Mouse (Mus musculus) testis, postnatal 14 days (tissue): ENCODE data around the gene Ttll3.

Source experiments
- DNase-seq: peaks from one replicate; pipeline ENCODE4 v3.0.0; 2021; ENCODE audit warnings: low spot score

Gene Ttll3

DNA sequence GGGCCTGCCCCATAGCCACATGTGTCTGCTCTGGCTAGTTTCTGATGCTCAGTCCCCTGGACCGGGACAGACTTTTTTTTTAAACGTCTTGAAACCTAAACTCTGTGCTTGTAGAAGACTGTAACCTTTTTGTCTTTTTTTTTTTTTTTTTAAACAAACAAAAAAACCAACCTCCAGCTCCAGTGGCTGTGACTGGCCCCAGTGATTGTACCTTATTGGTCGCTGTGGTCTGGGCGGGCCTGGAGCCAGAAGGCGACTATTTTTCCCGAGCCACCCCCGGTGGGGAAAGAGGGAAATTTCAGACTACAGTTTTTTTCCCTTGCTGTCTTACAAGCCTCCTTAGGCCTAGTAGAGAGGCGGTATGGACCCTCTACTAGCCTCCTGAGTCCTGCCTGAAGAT lies at the start of gene Ttll3:
TSS of gene Ttll3 (plus strand) at position 301 of the 400 bp plus-strand sequence.
- DNase-seq: no peak

DNA sequence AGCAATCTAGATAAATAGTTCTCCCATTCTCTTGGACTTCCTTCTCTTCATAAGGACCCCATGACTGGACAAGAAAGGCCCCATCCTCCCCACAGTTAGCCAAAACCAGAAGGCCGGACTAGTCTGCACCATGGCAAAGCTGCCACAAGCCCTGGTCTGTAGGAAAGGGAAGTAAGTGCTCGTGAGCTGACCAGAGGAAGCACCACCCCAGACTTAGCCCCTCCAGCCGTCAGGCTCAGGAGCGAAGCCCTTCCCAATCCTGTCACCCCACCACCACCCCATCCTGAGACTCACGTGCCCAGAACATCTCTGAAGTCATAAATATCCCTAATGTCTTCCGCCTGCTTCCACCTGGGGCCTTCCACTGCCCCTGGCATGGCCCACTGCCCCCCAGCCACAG lies 47.5 kb upstream of the Ttll3 start:
- DNase-seq: no peak

DNA sequence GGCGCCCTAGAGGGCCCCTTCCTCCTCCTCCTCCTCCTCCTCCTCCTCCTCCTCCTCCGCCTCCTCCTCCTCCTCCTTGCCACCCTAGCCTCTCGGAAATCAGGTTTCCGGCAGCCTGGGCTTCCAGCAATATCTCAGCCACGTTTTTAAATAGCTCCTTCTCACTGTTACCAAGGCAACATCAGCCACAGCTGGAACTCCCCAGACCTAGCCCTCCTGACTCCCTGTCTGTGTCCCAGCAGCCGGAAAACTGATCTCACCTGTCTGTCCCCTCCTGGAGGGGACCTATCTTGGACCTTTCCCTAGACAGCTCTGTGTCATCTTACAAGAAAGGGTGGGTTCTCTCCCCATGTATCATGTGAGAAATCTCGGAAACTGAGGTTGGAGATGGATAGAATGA lies 46.8 kb upstream of the Ttll3 start:
- DNase-seq: no peak

DNA sequence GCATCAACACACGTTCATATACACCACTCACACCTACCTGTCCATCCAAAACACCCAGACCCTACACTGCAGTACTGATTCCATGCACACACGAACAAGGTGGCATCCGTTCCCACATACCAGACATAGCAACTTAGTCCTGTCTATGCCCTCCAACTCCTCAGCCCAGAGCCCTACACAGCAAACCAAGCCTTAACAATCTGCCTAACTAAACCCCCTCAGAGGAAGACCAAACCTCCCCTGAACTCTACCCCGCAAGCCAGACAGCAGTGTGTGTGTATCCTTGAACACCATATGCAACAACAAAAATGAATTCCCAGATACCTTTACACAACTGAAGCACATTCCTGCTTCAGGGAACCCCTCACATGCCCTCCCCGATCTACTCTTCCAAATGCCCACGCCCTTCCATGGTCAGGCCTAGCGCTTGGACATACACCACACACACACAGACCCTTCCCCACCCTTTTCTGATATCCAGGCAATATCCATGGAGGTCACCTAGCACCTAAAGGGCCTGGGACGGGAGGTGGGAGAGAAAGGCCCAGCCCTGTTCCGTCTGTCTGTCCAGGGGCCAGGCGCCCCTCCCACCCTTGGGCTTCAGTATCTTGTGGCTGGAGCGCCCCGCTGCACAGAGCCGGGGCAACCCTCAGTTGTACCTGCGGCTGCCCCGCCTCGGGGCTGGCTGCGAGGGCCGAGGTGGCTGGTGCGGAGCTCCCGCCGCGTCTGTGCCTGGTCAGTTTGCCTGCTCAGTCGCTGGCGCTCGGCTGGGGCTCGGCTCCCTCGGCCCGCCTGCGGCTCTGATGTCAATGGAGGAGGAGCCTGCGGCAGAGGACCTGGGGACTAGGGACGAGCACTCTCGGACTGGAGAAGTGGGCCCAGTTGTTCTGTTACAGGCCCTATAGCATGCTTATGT lies 45.6 kb upstream of the Ttll3 start, which contains the start of gene Camk1:
TSS of gene Camk1 (minus strand) at position 808 of the 916 bp plus-strand sequence.
- peak; percentile 64 for DNase-seq

DNA sequence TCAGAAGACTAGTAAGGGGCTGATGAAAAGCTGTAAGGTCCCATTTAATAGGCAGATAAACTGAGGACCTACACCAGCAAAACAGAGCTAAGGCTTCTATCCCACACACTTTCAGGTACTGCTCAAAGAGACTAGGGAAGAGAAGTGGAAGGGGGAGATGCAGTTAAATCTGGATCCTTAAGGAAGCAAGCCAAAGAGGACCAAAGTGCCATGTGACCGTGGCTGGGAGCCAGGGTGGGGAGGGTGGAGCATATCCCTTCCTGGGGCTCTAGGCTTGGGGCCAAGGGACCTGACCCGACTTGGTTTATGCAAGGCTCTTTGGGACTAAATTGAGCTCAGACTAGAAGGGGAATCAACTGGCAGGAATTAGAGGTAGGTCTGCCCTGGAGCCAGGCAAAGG lies 44.7 kb upstream of the Ttll3 start:
- DNase-seq: peak; percentile 48

DNA sequence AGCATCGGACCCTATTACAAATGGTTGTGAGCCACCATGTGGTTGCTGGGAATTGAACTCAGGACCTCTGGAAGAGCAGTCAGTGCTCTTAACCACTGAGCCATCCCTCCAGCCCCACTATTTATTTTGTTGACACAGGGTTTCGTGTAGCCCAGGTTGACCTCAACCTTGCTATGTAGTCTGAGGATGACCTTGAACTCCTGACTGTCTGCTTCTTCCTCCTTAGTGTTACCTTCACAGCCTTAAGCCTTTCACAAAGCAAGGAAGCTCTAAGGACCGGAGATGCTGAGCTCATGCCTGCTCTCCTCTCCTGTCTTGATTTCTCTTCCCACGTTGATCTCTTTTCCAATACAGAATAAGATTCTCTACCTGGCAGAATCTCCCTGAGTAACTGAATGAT lies 42.2 kb upstream of the Ttll3 start:
- no peak for DNase-seq

DNA sequence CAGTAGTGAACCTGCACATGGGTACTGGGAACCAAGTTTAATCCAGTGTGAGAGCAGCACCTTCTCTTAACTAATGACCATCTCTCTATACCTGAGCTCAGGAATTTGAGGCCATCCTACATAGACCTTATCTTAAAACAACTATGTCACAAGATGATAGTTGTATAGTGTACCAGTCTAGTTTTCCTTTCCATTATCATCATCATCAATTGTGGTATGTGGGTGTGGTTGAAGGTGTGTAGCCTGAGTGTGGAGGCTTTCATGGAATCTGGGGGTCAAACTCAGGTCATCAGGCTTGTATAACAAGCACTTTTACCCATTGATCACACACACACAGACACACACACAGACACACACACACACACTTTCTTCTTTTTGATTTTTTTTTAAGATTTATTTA lies 38.5 kb upstream of the Ttll3 start:
- DNase-seq: no peak

DNA sequence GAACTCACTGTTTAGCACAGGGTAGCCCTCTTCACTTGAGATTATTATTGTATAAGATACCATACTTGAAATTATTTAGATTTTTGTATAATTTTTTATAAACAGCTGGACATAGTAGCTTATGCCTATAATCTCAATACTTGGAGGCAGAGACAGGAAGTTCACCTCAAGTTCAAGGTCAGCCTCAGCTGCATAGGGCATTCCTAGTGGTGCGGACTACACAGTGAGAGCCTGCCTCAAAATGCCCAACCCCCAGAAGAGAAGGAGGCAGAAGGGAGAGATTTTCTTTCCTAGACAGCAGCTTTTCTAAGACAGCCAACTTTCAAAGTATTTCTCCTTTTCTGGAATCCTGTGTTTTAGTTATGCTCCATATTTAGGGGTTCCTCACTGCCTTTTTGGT lies 37.9 kb upstream of the Ttll3 start:
- no peak for DNase-seq

DNA sequence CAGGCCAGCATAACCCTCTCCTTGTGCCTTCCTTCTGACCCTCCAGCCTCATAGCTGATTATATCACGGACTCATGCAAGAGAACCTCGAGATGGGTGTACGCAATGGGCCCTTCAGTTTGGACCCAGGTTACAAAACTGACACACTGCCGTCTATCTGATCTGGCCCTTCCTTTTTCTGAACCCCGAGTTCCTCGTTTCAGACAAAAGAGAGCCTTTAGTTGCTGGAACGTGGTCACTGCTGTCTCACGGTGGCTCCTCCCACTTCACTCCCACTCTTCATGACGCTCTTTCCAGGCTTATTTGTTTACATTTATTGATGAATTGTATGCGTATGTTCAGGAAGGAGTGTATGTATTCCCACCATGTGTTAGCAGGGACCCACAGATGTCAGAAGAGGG lies 37.4 kb upstream of the Ttll3 start:
- DNase-seq: no peak

DNA sequence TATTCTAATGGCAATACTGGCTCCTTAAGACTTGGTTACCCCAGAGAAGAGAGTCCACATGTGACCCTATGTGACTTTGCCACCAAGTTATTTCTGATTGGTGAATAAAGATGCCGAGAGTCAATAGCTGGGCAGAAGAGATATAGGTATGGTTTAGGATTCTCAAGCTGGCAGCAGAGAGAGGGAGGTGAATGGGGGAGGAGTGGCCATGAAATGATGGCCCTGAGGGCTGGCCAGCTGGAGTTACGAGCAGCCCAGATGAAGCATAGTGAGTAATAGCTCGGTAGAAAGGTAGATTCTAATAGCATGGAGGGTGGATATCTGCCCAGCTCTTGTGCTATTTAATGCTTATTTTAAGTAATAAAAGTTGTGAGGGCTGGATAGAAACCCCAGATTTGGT lies 36.2 kb upstream of the Ttll3 start:
- no peak for DNase-seq

DNA sequence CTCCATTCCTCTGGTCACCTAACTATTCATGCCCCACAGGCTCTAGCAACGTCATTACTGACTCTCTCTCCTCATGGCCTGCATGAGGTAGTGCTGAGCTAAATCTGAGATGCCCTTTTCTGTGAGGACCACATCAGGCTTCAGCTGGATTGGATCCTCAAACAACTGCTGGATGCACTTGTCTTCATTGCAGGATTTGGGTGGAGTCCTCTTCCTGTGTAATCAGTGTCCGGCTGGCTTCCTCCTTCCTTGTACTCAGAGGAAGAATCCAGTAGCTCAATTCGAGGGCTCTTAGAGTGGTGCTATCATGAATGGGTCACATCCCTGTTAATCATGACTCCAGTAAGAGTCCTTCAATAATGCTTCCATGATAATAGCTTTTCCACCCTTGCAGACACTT lies 35.4 kb upstream of the Ttll3 start:
- no peak for DNase-seq

DNA sequence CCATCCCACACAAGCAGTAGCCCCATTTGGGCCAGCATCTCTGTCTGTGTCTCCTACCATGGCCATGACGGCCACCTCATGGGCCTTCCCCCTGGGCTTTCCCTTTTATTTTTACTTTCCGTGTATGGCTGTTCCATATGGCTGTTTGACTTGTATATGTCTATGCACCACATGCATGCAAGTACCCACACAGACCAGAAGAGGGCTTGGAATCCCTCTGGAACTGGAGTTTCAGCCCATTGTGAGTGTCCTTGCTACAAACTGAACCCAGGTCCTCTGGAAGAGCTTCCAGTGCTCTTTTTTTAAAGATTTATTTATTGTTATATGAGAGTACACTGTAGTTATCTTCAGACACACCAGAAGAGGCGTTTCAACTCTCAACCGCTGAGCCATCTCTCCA lies 27.6 kb upstream of the Ttll3 start:
- DNase-seq: no peak

DNA sequence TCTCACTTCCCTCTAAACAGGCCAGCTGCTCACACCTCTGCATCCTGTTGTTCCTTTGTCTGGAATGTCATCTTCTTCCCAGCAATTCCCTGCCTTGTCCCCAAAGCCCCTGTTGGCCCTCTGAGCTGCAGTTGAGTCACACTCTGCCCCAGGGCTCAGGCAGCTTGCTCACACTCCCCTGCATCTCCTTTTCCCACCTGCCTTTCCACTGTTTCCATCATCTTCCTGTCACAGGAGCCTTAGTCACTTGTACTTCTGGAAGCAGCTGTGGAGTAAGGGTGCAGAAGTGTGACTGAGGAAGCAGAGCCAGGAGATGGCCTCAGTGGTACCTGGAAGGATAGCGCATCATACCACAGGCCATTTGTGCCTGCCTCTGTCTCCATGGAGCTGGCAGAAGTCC lies 26.8 kb upstream of the Ttll3 start:
- DNase-seq: no peak

DNA sequence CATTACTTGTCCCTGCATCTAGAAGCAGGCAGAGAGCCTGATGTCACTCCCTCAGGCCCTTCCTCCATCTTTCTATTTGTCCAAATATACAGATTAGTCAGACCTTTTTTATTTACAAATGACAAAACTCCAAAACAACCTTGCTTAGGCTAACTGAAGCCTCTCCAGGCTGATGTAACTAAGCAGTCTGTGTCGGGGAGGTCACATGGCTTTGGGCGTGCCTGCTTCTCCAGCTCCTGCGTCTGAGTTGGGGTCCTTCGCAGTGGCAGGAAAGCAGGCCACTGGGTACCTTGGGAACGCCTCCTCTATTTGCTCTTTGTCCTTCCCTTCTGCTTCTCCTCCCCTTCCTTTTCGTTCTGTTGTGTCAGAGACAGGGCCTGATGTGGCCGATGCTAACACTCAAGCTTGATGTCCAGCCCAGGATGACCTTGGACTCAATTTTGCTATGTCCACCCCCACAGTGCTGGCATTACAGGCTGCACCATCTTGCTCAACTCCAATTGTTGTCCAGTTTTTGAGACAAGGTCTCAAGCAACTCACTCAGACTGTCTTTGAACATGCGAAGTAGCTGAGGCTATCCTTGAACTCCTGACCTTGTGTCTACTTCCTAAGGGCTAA lies 24.4 kb upstream of the Ttll3 start:
- no peak for DNase-seq

DNA sequence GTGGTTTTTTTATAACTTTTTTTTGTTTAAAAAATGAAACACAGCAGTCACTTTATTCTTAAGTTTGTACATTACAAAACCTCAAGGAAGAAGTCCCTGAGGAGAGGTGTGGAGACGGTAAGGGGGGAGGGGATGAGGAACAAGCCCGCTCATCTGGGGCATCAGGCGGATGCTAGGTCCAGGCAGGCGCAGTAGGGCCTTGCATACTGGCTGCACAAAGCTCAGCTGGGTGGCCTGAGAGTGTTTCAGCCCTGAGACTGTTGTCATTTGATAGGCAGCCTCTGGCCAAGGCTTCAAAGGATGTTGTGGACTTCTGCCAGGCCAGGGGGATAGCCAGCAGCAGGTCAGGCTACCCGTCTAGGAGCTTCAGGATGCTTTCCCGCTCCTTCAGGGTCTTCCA lies 22.4 kb upstream of the Ttll3 start:
- DNase-seq: no peak

DNA sequence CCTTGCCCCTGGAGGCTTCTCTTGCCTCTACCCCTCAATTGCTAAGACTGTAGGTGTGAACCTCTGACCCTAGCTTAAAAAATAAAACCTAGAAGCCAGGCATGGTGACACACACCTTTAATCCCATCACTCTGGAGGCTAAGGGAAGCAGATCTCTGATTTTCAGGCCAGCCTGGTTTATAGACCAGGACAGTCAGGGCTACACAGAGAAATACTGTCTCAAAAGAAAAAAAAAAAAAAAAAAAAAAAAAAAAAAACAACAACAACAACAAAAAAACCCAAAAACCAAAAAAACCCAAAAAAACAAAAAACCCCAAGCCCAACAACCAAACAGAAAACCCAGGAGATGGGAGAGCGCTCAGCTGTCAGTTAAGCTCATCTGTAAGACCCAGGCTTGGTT lies 21.5 kb upstream of the Ttll3 start:
- no peak for DNase-seq

DNA sequence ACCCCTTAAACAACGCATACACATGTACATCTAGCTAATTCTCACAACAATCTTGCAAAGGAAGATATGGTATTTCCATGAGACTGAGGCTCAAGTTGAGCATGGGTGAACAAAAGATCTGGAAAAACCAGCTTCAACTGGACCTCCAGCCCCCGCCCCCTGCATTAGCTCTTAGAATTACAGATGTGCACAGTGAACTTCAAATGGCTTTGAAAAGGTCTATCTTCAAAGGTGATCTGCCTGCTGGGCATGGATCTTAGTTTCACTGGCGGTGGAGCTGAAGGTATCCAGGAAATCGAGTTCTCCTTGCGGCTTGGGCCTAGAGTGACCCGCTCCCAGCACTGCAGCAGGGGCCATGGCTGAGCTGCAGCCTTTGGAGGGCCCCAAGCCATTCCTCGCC lies 20.9 kb upstream of the Ttll3 start:
- DNase-seq: no peak

DNA sequence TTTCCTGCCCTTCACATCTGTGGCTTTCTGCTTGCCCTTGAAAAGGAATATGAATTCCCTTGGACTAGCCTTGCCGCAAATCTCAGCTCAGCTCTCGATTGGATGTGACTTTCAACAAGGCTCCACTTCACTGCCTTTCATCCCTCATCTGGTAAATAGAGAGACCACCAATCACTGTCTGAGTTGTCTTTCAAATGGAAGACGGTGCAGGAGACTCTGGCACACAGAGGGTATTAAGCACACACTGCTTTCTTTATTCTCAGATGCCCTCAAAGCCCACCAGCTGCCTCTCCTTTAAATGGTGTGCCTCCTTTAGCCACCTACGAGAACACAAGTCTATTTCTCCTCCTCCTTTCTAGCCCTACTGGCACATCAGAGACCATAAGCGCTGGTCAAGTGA lies 20.5 kb upstream of the Ttll3 start:
- no peak for DNase-seq

DNA sequence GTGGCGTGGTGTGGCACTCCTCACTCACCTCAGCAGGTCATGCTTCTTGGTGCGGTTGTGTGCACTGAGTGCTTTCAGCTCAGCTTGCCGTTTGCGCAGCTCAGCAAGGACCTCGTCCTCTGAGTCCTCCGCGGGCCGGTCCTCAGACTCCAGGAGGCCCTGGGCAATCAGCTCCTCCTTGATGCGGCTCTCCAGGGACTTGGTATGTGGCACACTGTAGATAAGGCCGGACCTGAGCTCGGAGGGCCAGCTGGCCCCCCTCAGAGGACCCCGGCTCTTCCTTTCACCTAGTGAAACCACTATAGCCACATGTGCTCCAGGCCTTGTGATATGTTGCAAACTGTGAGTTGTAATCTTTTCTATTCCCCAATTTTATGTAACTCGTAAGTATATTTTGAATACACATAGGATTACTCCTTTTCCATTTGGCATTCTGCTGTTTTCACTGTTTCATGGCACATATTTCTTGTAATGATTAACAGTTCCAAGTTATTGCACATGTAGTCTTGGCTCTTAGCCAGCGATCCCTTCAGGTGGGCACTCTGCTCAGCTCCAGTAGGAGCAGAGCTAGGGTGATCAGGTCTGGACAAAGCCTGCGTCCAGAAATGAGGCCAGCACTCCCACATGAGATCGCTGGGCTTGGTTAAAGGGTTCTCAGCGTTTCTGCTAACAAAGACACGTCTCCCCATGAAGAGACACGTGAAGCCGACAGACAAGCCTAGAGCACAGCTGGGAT lies 18.7 kb upstream of the Ttll3 start:
- DNase-seq: no peak

DNA sequence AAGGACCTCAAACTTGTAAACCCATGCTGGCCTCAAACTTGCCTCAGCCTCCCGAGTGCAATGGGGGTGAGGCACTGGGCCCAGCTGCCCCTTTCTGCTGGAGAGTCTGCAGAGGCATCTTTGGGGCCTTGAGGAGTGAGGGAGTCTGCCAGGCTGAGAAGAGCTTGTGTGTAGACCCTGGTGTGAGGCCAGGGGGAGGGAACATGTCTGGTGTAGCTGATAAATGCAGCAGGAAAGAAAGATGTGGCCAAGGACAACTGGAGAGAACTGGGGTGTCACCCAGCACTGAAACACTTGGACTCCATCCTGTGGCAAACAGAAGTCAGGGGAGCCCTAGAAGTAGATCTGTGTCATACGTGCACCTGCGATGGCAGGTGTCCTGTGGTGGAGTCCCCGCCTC lies 15.6 kb upstream of the Ttll3 start:
- no peak for DNase-seq

DNA sequence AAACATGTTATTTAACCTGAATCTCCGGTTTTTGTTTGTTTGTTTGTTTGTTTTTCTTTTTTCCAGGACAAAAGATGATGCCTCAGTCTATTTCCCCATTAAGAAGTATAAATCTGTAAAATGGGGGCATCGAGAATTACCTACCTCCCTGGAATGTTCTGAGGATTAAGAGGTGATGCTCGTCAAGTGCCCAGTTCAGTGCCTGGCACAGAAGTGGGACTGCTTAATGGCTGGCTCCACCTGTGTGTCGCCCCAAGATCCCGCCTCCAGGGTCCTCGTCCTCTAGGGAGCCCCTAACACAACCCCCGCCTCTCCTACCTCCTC lies 11.9 kb upstream of the Ttll3 start:
- no peak for DNase-seq

DNA sequence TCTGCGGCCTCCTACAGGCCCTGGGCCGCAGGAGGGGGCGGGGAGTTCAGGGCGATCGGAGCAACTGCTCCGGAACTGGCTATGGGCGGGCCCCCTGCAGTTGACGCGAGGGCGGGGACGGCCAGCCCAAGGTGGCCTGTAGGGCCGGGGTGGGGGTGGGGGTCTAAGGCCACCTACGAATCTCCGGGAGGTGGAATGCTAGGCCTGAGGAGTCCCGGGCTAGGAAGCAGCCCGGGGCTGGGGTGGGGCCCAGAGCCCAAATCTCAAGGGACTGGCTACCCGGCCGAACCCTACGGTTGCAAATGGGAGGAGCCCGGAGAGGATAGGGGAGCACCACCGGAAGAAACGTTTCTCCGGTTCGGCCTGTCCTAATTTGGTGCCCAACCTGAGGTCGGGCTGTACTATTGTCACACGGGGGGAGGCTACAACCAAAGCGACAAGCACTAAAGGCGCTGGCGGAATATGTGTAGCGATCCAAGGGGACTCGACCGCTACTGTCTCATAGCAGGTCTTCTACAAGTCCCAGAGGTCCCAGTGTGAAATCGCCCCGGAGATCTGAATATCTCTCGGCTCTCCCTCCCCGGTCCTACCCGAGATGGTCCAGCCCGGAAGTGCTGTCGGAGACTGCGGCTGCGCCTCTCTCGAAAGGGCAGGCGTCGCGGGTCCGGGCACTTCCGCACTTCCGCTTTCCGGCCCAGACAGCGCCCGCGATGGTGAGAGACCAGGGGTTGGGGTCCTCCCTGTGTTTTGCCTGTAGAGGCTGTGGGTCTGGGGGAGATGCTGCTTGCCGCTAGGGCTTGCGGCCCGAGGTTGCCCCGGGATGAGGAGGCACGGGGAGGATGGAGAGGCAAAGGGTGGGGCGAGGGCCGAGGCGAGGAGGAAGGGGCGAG lies 11.3 kb upstream of the Ttll3 start, which contains the start of the genes Tada3 and Arpc4:
TSS of gene Tada3 (minus strand) at position 388 of the 890 bp plus-strand sequence.
TSS of gene Arpc4 (plus strand) at position 620 of the 890 bp plus-strand sequence.
- peak; percentile 92 for DNase-seq
